Mouse (Mus musculus) lung, postnatal 10 days (tissue): ENCODE measurements around the gene Gns.
A peak's percentile ranks its signal among the peaks of the same experiment; 100 is the strongest.

Experiments used
- DNase-seq: peaks from one replicate; pipeline ENCODE4 v3.0.0; 2021

Gene Gns

DNA sequence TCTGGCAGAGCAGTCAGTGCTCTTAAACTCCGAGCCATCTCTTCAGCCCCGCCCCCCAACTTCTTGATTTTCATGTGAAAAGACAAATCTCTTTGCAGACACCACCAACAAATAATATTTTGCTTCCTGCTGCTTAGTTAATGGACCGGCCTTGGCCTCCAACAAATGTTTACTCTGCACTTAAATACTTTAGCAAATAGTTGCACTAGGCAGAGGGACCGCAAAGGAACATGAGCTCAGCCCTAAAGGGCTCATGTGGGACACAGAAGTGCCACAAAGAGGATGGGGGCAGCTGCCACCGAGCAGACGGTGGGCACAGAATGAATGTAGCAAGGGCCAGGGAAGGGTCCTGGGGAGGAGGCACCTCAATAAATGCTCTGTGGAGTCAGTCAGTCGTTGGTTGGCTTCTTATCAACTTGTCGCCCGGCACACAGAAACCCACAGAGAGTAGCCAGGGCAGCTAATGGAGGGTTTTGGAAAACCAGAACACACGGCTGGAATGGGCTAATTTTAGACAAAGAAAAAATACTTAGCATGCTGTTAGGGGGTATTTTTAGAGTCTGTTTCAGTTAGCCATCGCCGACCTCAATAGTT lies 67.2 kb downstream of the Gns start:
- peak; percentile 85 for DNase-seq

- no peak for DNase-seq
Observed at GRCm38 (mm10) chr10:121432635-121433280, 67.9 kb downstream of the Gns start.

GRCm38 (mm10) chr10:121434441-121435103 lies 69.7 kb downstream of the Gns start:
- no peak for DNase-seq

GRCm38 (mm10) chr10:121435546-121436257 lies 70.8 kb downstream of the Gns start:
- DNase-seq: no peak

DNA sequence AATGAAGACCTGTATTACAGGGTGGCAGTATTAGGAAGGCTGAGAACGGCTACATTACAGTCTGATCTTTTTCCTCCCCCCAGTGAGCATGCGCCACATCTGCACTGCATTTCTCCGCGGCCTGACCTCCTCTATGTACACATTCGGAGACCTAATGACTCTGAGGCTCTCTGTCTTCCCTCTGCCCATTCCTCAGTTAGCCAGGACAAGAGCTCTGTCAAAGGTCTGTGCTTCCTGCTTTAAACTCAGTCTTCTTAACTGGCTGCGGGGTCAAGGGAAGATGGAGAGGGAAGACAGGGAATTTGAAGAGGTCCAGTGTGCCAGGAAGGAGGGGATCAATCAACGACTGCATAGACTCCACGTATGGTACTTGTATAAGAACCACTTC lies 71.4 kb downstream of the Gns start:
- no peak for DNase-seq

GRCm38 (mm10) chr10:121436693-121437092 lies 71.8 kb downstream of the Gns start:
- no peak for DNase-seq

- DNase-seq: no peak
Observed at GRCm38 (mm10) chr10:121438109-121438508, 73.2 kb downstream of the Gns start.

- DNase-seq: no peak
Observed at GRCm38 (mm10) chr10:121439310-121439731, 74.4 kb downstream of the Gns start.

DNA sequence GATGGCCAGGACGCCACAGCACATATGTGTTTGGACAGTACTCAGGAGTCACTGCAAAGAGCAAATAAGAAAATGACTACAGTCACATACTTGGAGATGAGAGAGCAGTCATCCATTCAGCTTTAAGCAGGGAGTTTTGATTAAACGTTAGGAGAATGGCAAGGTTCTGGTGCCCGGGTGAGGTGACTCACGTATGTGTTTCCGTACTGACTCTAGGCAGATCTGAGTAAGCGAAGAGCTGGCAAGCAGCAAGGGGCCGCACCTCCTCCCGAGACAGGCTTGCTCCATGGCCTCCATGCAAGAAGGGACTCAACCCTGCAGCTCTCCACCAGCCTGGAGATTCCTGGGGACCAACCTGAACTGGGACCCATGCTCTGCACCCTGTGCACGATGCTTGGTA lies 78.9 kb downstream of the Gns start:
- DNase-seq: no peak

- DNase-seq: no peak
Observed at GRCm38 (mm10) chr10:121444198-121444597, 79.3 kb downstream of the Gns start.

GRCm38 (mm10) chr10:121445808-121446207 lies 80.9 kb downstream of the Gns start:
- no peak for DNase-seq
